Mouse (Mus musculus) heart, adult 2 months (tissue): ENCODE data around the gene Celf5.

Experiments used
- CTCF ChIP-seq: fragments of 200-600 bp; IDR thresholded peaks from 2 replicates; pipeline ENCODE4 v1.8.1; 2022; ENCODE audit warnings: antibody characterized with exemption, mild to moderate bottlenecking, moderate library complexity
- POLR2A ChIP-seq: fragments of 200-500 bp; IDR thresholded peaks from 2 replicates; pipeline ENCODE4 v1.6.1; 2011; ENCODE audit warnings: mild to moderate bottlenecking, low read depth, low read length, control low read depth; ENCODE audit not compliant: insufficient read depth

DNA sequence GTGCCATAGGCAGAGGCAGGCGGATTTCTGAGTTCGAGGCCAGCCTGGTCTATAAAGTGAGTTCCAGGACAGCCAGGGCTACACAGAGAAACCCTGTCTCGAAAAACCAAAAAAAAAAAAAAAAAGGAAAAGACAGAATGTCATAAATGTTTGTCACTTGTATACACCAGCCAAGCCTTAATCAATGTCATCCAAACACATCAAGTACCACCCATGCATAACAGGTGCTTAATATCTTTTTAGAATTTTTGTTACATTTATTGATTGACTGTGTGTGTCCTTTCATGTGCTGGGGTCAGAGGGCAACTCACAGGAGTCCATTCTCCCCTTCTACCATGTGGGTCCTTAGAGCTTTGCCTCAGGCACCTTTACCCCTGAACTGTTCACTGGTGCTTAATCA is 17.5 kb upstream of the Celf5 start, which contains the start of gene S1pr4:
- TF ChIP-seq CTCF (no peak), POLR2A (no peak)
